Mouse (Mus musculus) hematopoietic stem cell, adult 5-6 weeks (primary cell): ENCODE measurements around the gene Vcl. TPM values are rescaled to one million over a fixed set of nuclear protein-coding genes. Genes with fewer than 3 reads are reported as not detected.

Source experiments
- ATAC-seq, 2 experiments: fragments of 125-278 bp in 1 of 2; replicated peaks in 1 of 2; 2 replicates each; pipeline ENCODE4 v1.8.0; 2016 to 2017; ENCODE audit warnings: inconsistent platforms in 2 of 2, mild to moderate bottlenecking in 2 of 2, moderate number of reproducible peaks in 2 of 2, low read depth in 1 of 2, moderate TSS enrichment in 1 of 2; ENCODE audit not compliant: low FRiP score in 2 of 2, poor library complexity in 2 of 2, severe bottlenecking in 2 of 2, insufficient read depth in 1 of 2, low TSS enrichment in 1 of 2
- total RNA-seq: library from RNA; stranded (forward); fragments of 172-1452, 232-1000 nt; gene quantifications from 2 replicates; pipeline ENCODE4 v1.2.3, GENCODE M21; 2017

Gene Vcl
- total RNA-seq, 1 experiment from 2014 or later = 34.2 TPM

- ATAC-seq = no peak
Measured at GRCm38 (mm10) chr14:20929814-20930434, 726 bp downstream of the Vcl start.

- no peak for ATAC-seq
Measured at GRCm38 (mm10) chr14:20930481-20931391, 1.5 kb downstream of the Vcl start.

GRCm38 (mm10) chr14:20938424-20938823 is 9.2 kb downstream of the Vcl start:
- peak; percentile 51 to 53; a peak in 2 of 4 replicates for ATAC-seq

- no peak for ATAC-seq
Measured at GRCm38 (mm10) chr14:20938860-20939259, 9.7 kb downstream of the Vcl start.

GRCm38 (mm10) chr14:20945296-20945695 is 16.1 kb downstream of the Vcl start:
- no peak for ATAC-seq

- no peak for ATAC-seq
Measured at GRCm38 (mm10) chr14:20956021-20956420, 26.8 kb downstream of the Vcl start.

GRCm38 (mm10) chr14:20958971-20959370 is 29.8 kb downstream of the Vcl start:
- ATAC-seq = no peak

GRCm38 (mm10) chr14:20962466-20962865 is 33.3 kb downstream of the Vcl start:
- no peak for ATAC-seq

GRCm38 (mm10) chr14:20962906-20963305 is 33.7 kb downstream of the Vcl start:
- no peak for ATAC-seq

- ATAC-seq = no peak
Measured at GRCm38 (mm10) chr14:20963863-20964262, 34.7 kb downstream of the Vcl start.

GRCm38 (mm10) chr14:20964285-20964684 is 35.1 kb downstream of the Vcl start:
- no peak for ATAC-seq

GRCm38 (mm10) chr14:20966959-20967670 is 37.9 kb downstream of the Vcl start:
- no peak for ATAC-seq

GRCm38 (mm10) chr14:20969066-20969465 is 39.9 kb downstream of the Vcl start:
- no peak for ATAC-seq

GRCm38 (mm10) chr14:20970389-20970788 is 41.2 kb downstream of the Vcl start:
- ATAC-seq = no peak

GRCm38 (mm10) chr14:20970927-20971326 is 41.7 kb downstream of the Vcl start:
- ATAC-seq = no peak

GRCm38 (mm10) chr14:20973821-20974220 is 44.6 kb downstream of the Vcl start:
- no peak for ATAC-seq

GRCm38 (mm10) chr14:20976741-20977140 is 47.5 kb downstream of the Vcl start:
- no peak for ATAC-seq

- ATAC-seq = no peak
Measured at GRCm38 (mm10) chr14:20977726-20978125, 48.5 kb downstream of the Vcl start.
